Mouse (Mus musculus): ENCODE measurements at regions not wholly inside any gene's neighbourhood (a gene's known extent, or its start where the extent isn't known, plus 50 kb on each side); places are given as distances from the start of the nearest gene placed in this dataset.

GRCm38 (mm10) chr8:50387189-50387588, 1543.4 kb upstream of the Tenm3 start:
- no peak for ATAC-seq (replicated peaks; ENCODE audit: low FRiP score)
- no peak overlapping the region for H3K9ac ChIP-seq (ENCODE audit: low read depth, low read length)
- H3K4me2 ChIP-seq: no peak overlapping the region
- H3K4me3 ChIP-seq (ENCODE audit: low read depth, low read length): no peak overlapping the region
- H3K36me3 ChIP-seq (ENCODE audit: control insufficient read depth, insufficient read depth, low read length): no peaks in the 10 kb centered on the region
- no peaks in the 10 kb centered on the region for H3K4me1 ChIP-seq (replicated peaks; ENCODE audit: control insufficient read depth, insufficient read depth, low read length)
- no peak overlapping the region for H3K27ac ChIP-seq (ENCODE audit: low read depth, low read length)
- 73% methylated on average over 7 of the region's 7 CpGs for WGBS
- H3K9me3 ChIP-seq (ENCODE audit: control insufficient read depth, low read length): no peaks in the 10 kb centered on the region
- H3K27me3 ChIP-seq (replicated peaks; ENCODE audit: control insufficient read depth, insufficient read depth, low read length): no peaks in the 10 kb centered on the region
- no peak for DNase-seq (ENCODE audit: low spot score)

GRCm38 (mm10) chr8:50383697-50384096, 1539.9 kb upstream of the Tenm3 start:
- 79% methylated on average over 2 of the region's 2 CpGs for WGBS

GRCm38 (mm10) chr8:50379745-50380144, 1536.0 kb upstream of the Tenm3 start:
- WGBS: 71% methylated on average over 4 of the region's 4 CpGs
- Histone ChIP-seq H3K4me2 (no peak overlapping the region), H3K9me3 (ENCODE audit: control insufficient read depth, low read length) (no peaks in the 10 kb centered on the region), H3K27ac (ENCODE audit: low read depth, low read length) (no peak overlapping the region), H3K4me1 (replicated peaks; ENCODE audit: control insufficient read depth, insufficient read depth, low read length) (no peaks in the 10 kb centered on the region), H3K4me3 (ENCODE audit: low read depth, low read length) (no peak overlapping the region), H3K27me3 (replicated peaks; ENCODE audit: control insufficient read depth, insufficient read depth, low read length) (no peaks in the 10 kb centered on the region), H3K9ac (ENCODE audit: low read depth, low read length) (no peak overlapping the region), H3K36me3 (ENCODE audit: control insufficient read depth, insufficient read depth, low read length) (no peaks in the 10 kb centered on the region)
- ATAC-seq (replicated peaks; ENCODE audit: low FRiP score) (no peak), DNase-seq (ENCODE audit: low spot score) (no peak)

More at GRCm38 (mm10) chr8:50383697-50384096, 1539.9 kb upstream of the Tenm3 start:
- Histone ChIP-seq H3K27ac (ENCODE audit: low read depth, low read length) (no peak overlapping the region), H3K4me3 (ENCODE audit: low read depth, low read length) (no peak overlapping the region), H3K36me3 (ENCODE audit: control insufficient read depth, insufficient read depth, low read length) (no peaks in the 10 kb centered on the region), H3K4me1 (replicated peaks; ENCODE audit: control insufficient read depth, insufficient read depth, low read length) (no peaks in the 10 kb centered on the region), H3K4me2 (no peak overlapping the region), H3K27me3 (replicated peaks; ENCODE audit: control insufficient read depth, insufficient read depth, low read length) (no peaks in the 10 kb centered on the region), H3K9ac (ENCODE audit: low read depth, low read length) (no peak overlapping the region), H3K9me3 (ENCODE audit: control insufficient read depth, low read length) (no peaks in the 10 kb centered on the region)
- no peak for ATAC-seq (replicated peaks; ENCODE audit: low FRiP score)
- DNase-seq (ENCODE audit: low spot score): no peak

GRCm38 (mm10) chr8:50373790-50374189, 1530.0 kb upstream of the Tenm3 start:
- H3K9ac ChIP-seq (ENCODE audit: low read depth, low read length): no peak overlapping the region
- DNase-seq (ENCODE audit: low spot score) (no peak), ATAC-seq (replicated peaks; ENCODE audit: low FRiP score) (no peak)
- 78% methylated on average over 2 of the region's 2 CpGs for WGBS
- H3K4me1 ChIP-seq (replicated peaks; ENCODE audit: control insufficient read depth, insufficient read depth, low read length): no peaks in the 10 kb centered on the region
- H3K4me3 ChIP-seq (ENCODE audit: low read depth, low read length): no peak overlapping the region
- no peak overlapping the region for H3K4me2 ChIP-seq
- no peaks in the 10 kb centered on the region for H3K9me3 ChIP-seq (ENCODE audit: control insufficient read depth, low read length)
- H3K27ac ChIP-seq (ENCODE audit: low read depth, low read length): no peak overlapping the region
- H3K27me3 ChIP-seq (replicated peaks; ENCODE audit: control insufficient read depth, insufficient read depth, low read length): no peaks in the 10 kb centered on the region
- H3K36me3 ChIP-seq (ENCODE audit: control insufficient read depth, insufficient read depth, low read length): no peaks in the 10 kb centered on the region

- Histone ChIP-seq H3K9me3 (ENCODE audit: control insufficient read depth, low read length) (no peaks in the 10 kb centered on the region), H3K36me3 (ENCODE audit: control insufficient read depth, insufficient read depth, low read length) (no peaks in the 10 kb centered on the region), H3K4me1 (replicated peaks; ENCODE audit: control insufficient read depth, insufficient read depth, low read length) (no peaks in the 10 kb centered on the region), H3K4me2 (no peak overlapping the region), H3K27ac (ENCODE audit: low read depth, low read length) (no peak overlapping the region), H3K4me3 (ENCODE audit: low read depth, low read length) (no peak overlapping the region), H3K9ac (ENCODE audit: low read depth, low read length) (no peak overlapping the region), H3K27me3 (replicated peaks; ENCODE audit: control insufficient read depth, insufficient read depth, low read length) (no peaks in the 10 kb centered on the region)
- ATAC-seq (replicated peaks; ENCODE audit: low FRiP score) (no peak), DNase-seq (ENCODE audit: low spot score) (no peak)
- WGBS: 81% methylated on average over 3 of the region's 3 CpGs
Observed at GRCm38 (mm10) chr8:50326485-50326884, 1482.7 kb upstream of the Tenm3 start.

GRCm38 (mm10) chr8:50321356-50321963, 1477.7 kb upstream of the Tenm3 start:
- Histone ChIP-seq H3K27ac (ENCODE audit: low read depth, low read length) (no peak overlapping the region), H3K4me1 (replicated peaks; ENCODE audit: control insufficient read depth, insufficient read depth, low read length) (no peaks in the 10 kb centered on the region), H3K9me3 (ENCODE audit: control insufficient read depth, low read length) (no peaks in the 10 kb centered on the region), H3K27me3 (replicated peaks; ENCODE audit: control insufficient read depth, insufficient read depth, low read length) (no peaks in the 10 kb centered on the region), H3K4me3 (ENCODE audit: low read depth, low read length) (no peak overlapping the region), H3K9ac (ENCODE audit: low read depth, low read length) (no peak overlapping the region), H3K4me2 (no peak overlapping the region), H3K36me3 (ENCODE audit: control insufficient read depth, insufficient read depth, low read length) (no peaks in the 10 kb centered on the region)
- DNase-seq (ENCODE audit: low spot score): no peak
- 42% methylated on average over 7 of the region's 7 CpGs for WGBS
- no peak for ATAC-seq (replicated peaks; ENCODE audit: low FRiP score)

- Histone ChIP-seq H3K4me2 (no peak overlapping the region), H3K4me1 (replicated peaks; ENCODE audit: control insufficient read depth, insufficient read depth, low read length) (no peaks in the 10 kb centered on the region), H3K9ac (ENCODE audit: low read depth, low read length) (no peak overlapping the region), H3K36me3 (ENCODE audit: control insufficient read depth, insufficient read depth, low read length) (no peaks in the 10 kb centered on the region), H3K4me3 (ENCODE audit: low read depth, low read length) (no peak overlapping the region), H3K27ac (ENCODE audit: low read depth, low read length) (no peak overlapping the region), H3K9me3 (ENCODE audit: control insufficient read depth, low read length) (no peaks in the 10 kb centered on the region), H3K27me3 (replicated peaks; ENCODE audit: control insufficient read depth, insufficient read depth, low read length) (no peaks in the 10 kb centered on the region)
- DNase-seq (ENCODE audit: low spot score) (no peak), ATAC-seq (replicated peaks; ENCODE audit: low FRiP score) (no peak)
- WGBS: 51% methylated on average over 1 of the region's 1 CpGs
Observed at GRCm38 (mm10) chr8:50316641-50317040, 1472.9 kb upstream of the Tenm3 start.

GRCm38 (mm10) chr8:50310308-50310707, 1466.6 kb upstream of the Tenm3 start:
- Histone ChIP-seq H3K9ac (ENCODE audit: low read depth, low read length) (no peak overlapping the region), H3K4me2 (no peak overlapping the region), H3K27me3 (replicated peaks; ENCODE audit: control insufficient read depth, insufficient read depth, low read length) (no peaks in the 10 kb centered on the region), H3K9me3 (ENCODE audit: control insufficient read depth, low read length) (no peaks in the 10 kb centered on the region), H3K36me3 (ENCODE audit: control insufficient read depth, insufficient read depth, low read length) (no peaks in the 10 kb centered on the region), H3K4me1 (replicated peaks; ENCODE audit: control insufficient read depth, insufficient read depth, low read length) (no peaks in the 10 kb centered on the region), H3K4me3 (ENCODE audit: low read depth, low read length) (no peak overlapping the region), H3K27ac (ENCODE audit: low read depth, low read length) (no peak overlapping the region)
- WGBS: 79% methylated on average over 3 of the region's 3 CpGs
- no peak for ATAC-seq (replicated peaks; ENCODE audit: low FRiP score)
- DNase-seq (ENCODE audit: low spot score): no peak

GRCm38 (mm10) chr8:50300316-50300715, 1456.6 kb upstream of the Tenm3 start:
- no peak overlapping the region for H3K4me3 ChIP-seq (ENCODE audit: low read depth, low read length)
- 67% methylated on average over 6 of the region's 6 CpGs for WGBS
- H3K4me2 ChIP-seq: no peak overlapping the region
- DNase-seq (ENCODE audit: low spot score) (no peak), ATAC-seq (replicated peaks; ENCODE audit: low FRiP score) (no peak)
- H3K9ac ChIP-seq (ENCODE audit: low read depth, low read length): no peak overlapping the region
- no peaks in the 10 kb centered on the region for H3K36me3 ChIP-seq (ENCODE audit: control insufficient read depth, insufficient read depth, low read length)
- H3K27me3 ChIP-seq (replicated peaks; ENCODE audit: control insufficient read depth, insufficient read depth, low read length): no peaks in the 10 kb centered on the region
- no peak overlapping the region for H3K27ac ChIP-seq (ENCODE audit: low read depth, low read length)
- H3K9me3 ChIP-seq (ENCODE audit: control insufficient read depth, low read length): no peaks in the 10 kb centered on the region
- H3K4me1 ChIP-seq (replicated peaks; ENCODE audit: control insufficient read depth, insufficient read depth, low read length): no peaks in the 10 kb centered on the region
